Mouse (Mus musculus) small intestine, adult 2 months (tissue): ENCODE data around the gene Tnpo3.

ENCODE experiments used
- CTCF ChIP-seq: fragments of 200-500 bp; IDR thresholded peaks from 2 replicates; pipeline ENCODE4 v1.5.1; 2012; ENCODE audit warnings: low read depth, mild to moderate bottlenecking, control low read depth, inconsistent platforms, low read length, moderate library complexity, mixed read lengths; ENCODE audit not compliant: insufficient replicate concordance, insufficient read length; ENCODE audit errors: extremely low read depth
- POLR2A ChIP-seq: fragments of 200-500 bp; IDR thresholded peaks from 2 replicates; pipeline ENCODE4 v1.6.1; 2012; ENCODE audit warnings: low read depth, mild to moderate bottlenecking, control low read depth, inconsistent platforms, low read length, moderate library complexity

DNA sequence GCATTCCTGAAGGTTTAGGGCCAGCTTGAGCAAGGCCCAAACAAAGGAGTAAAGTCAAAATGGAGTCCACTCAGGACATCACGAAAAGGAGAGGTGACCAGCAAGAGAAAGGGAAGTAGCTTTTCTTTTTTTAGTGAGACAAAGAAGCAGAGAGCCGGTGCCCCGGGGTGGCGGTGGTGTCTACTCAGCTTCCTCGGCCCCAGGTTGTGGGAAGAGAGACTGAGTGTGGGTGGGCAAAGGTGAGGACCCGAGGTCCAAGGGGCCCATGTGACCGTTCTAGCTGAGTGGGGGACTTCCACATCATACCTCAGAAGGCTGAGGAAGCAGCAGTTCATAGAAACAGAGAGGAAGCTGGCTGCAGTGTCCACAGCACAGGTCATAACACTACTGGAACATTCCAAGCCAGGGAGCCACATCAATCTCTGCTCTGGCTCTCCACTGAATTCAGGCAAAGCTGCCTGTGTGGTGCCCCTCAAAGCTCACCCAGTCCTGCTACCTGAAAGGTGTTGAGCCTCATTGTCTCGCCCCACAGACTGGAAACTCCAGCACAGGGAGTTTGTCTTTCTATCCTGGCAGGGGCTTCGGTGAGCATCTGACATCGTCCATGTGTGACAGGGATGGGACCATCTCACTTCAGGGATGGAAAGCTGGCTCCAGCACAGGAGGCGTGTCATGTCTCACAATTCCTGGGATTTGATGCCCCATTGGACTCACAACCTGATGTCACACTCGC lies 86.2 kb downstream of the Tnpo3 start:
- TF ChIP-seq POLR2A: no peak
- TF ChIP-seq CTCF: no peak
